Mouse (Mus musculus): Measurements from ENCODE around the gene Pla2g12b.
A peak's percentile ranks its signal among the peaks of the same experiment; 100 is the strongest.

The Pla2g12b gene

GRCm38 (mm10) chr10:59413711-59414110 is 10.3 kb downstream of the Pla2g12b start:
- no peak for DNase-seq (ENCODE audit: low read depth)

DNA sequence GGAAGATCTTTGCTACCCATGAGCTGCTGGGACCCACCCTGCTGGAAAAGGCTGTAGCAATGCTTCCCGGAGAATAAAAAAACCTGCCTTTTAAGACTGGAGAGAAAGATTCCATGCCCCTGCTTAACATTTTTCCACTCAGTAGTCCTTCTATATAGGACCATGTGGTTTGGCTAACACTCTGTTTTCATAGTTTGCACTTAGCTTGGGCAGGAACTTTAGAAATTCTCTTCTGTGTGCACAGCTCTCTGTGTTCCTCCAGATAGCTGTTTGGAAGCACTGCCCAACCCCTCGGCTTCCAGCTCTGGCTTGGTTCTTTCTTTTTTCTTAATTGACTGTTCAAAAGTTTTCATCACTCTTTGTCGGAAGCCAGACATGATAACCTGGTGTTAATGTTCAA is 13.2 kb downstream of the Pla2g12b start:
- no peak for DNase-seq (ENCODE audit: low read depth)

DNA sequence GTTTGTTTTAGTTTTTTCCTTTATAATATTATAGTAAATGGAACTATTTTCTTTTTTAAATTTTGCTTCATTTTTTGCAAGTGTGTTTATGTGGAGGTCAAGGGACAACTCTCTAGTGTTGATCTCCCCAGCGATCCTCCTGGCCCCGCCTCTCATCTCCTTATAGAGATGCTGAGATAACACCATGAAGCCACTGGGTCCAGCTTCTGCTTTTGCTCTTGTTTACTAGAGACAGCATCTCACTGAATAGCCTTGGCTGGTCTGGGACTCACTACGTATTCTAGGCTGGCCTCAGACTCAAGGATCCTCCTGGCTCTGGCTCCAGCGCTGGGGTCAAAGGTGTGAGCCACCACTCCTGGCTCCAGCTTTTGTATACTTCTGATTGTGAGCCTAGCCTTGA is 16.1 kb downstream of the Pla2g12b start:
- DNase-seq (ENCODE audit: low read depth) = no peak

DNA sequence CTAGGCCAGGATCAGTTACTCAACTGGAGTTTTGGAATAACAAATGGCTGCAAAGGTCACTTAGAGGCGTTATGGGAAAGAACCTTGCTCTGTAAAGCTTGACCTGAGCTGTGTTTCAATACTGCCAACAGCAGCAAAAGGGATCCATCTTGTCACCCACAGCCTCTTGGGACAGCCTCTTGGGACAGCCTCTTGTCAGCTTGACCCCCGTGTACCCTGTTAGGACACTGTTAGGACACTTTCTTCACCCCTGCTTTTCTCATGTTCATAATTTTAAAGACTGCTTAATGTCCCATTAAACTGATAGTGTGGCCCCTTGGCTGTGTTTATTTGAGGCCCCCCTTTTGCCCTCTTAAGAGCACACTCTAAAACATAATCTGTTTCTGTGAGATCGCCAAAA is 21.0 kb downstream of the Pla2g12b start:
- DNase-seq (ENCODE audit: low read depth) = no peak

- DNase-seq (ENCODE audit: low read depth) = no peak
Observed at GRCm38 (mm10) chr10:59425369-59425768, 21.9 kb downstream of the Pla2g12b start.

DNA sequence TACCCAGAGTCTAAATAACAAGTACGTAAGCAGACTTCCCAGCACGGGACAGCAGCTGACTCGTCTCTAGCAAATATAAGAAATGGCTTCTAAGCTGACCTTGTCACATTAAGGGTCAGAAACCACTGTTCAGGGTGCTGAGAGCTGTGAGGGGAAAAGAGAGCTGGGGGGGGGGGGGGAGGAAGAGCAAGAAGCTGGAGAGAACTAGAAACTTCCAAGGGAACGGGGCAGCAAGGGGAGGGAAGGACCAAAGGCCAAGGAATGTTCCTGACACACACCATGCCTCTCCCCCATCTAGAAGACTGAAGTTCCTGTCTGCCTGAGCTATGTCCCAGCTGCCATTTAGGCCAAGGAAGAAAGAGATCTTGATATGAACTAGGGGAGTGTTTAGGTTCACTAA is 22.9 kb downstream of the Pla2g12b start:
- DNase-seq (ENCODE audit: low read depth) = no peak

- DNase-seq (ENCODE audit: low read depth) = no peak
Observed at GRCm38 (mm10) chr10:59429448-59430135, 26.1 kb downstream of the Pla2g12b start.

- DNase-seq (ENCODE audit: low read depth) = peak; percentile 72
Observed at GRCm38 (mm10) chr10:59430701-59431218, 27.3 kb downstream of the Pla2g12b start.

DNA sequence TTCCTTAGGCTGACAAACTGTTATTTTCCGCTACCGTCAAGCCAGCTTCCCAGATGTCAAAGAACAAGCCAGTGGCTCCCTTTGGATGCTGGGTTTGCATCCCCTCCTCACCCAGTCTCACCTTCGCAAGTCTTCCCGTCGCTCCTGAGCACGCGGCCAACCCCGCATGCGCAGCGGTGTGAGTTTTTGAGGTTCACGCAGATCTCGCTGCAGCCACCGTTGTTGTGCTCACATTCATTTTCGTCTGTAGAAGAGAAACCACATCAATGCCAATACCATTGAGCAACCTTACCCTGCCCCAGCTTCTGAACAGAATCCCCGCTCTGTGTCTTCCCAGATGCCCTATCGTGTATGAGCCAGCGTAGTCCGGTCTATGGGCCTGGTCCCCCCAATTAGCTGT is 32.3 kb downstream of the Pla2g12b start:
- no peak for DNase-seq (ENCODE audit: low read depth)

GRCm38 (mm10) chr10:59438651-59439050 is 35.2 kb downstream of the Pla2g12b start:
- DNase-seq (ENCODE audit: low read depth) = no peak

GRCm38 (mm10) chr10:59439508-59439931 is 36.1 kb downstream of the Pla2g12b start:
- no peak for DNase-seq (ENCODE audit: low read depth)

- DNase-seq (ENCODE audit: low read depth) = no peak
Observed at GRCm38 (mm10) chr10:59440177-59440576, 36.7 kb downstream of the Pla2g12b start.

- DNase-seq (ENCODE audit: low read depth) = no peak
Observed at GRCm38 (mm10) chr10:59441735-59442134, 38.3 kb downstream of the Pla2g12b start, which contains the start of gene Oit3. Gene Oit3, minus strand, starts transcription at chr10:59441778.

- no peak for DNase-seq (ENCODE audit: low read depth)
Observed at GRCm38 (mm10) chr10:59443212-59443611, 39.8 kb downstream of the Pla2g12b start.

GRCm38 (mm10) chr10:59444106-59444505 is 40.6 kb downstream of the Pla2g12b start:
- DNase-seq (ENCODE audit: low read depth) = no peak

DNA sequence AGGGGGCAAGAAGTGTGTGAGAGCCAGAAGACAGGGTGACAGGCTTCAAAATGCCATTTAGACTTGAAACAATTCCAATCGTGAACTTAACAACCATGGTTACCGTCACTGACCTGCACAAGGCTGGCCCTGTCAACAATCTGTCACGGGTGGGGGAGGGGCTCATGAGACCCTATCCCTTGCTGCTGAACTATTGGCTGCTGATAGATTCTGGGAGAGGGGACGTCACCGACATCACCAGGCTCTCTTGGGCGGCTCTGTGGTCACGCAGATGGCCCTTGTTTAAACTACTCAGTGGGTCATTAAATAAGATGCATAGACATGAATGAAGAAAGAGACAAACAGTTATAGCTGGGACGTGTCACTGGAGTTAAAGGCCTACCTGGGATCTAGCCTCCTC is 41.2 kb downstream of the Pla2g12b start:
- DNase-seq (ENCODE audit: low read depth) = no peak

- no peak for DNase-seq (ENCODE audit: low read depth)
Observed at GRCm38 (mm10) chr10:59446911-59447437, 43.5 kb downstream of the Pla2g12b start.

- DNase-seq (ENCODE audit: low read depth) = no peak
Observed at GRCm38 (mm10) chr10:59447546-59447945, 44.1 kb downstream of the Pla2g12b start.

GRCm38 (mm10) chr10:59451839-59452238 is 48.4 kb downstream of the Pla2g12b start:
- DNase-seq (ENCODE audit: low read depth) = no peak

DNA sequence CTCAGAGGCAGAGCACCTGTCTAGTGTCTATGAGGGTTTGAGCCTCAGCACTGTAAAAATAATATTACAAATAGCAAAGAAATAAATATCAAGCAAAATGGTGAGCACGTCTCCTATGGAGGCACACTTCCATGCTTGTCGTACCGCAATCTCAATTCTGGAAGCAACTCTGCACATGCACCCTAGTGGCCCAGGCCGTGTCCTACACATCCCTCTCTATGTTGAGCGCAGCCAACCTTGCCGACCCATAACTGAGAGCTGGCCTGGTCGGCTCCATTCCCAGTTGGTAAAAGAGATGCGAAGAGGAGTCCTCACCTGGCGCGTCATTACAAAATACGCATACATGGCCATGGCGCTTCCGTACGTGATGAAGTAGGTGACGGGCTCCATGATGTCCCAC is 51.2 kb downstream of the Pla2g12b start:
- DNase-seq (ENCODE audit: low read depth) = no peak

DNA sequence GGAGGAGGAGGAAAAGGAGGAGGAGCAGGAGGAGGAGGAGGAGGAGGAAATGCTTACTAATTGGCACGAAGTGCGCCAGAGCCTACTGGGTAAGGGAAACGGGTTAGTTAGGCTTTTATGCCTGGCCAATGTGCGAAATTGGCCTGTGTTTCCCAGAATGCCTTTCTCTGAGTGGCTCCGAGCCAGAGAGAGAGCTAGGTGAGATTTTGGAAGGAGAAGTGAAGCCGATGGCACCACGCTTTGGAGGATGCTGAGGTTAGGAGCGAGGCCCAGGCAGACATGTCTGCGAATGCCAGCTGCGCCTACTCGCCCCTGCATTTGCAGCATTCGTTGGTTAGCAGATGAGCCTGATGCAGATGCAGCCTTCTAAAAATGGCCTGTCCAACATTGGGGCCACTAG is 56.3 kb downstream of the Pla2g12b start:
- DNase-seq (ENCODE audit: low read depth) = no peak

GRCm38 (mm10) chr10:59462307-59462706 is 58.8 kb downstream of the Pla2g12b start:
- DNase-seq (ENCODE audit: low read depth) = no peak

GRCm38 (mm10) chr10:59465546-59465945 is 62.1 kb downstream of the Pla2g12b start:
- no peak for DNase-seq (ENCODE audit: low read depth)

DNA sequence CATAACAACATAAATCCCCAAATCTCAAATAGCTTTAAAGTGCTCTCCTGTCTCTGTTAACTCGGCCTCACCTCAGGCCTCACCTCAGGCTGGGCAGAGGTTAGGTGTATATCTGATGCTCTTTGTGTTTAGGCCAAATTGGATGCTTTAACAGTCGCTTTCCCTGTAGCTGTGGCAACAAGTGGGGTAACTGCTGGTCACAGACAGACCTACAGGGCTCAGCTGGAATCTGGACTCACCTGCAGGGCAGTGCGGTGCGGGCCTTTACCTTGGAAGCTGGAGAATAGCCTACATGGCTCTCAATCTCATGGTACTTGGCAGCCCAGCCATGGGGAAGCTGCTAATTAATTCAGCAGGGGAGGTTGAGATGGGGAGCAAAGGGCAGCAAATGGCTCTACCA is 63.2 kb downstream of the Pla2g12b start:
- no peak for DNase-seq (ENCODE audit: low read depth)
